Mouse (Mus musculus): ENCODE measurements around the gene Acp4. TPM values are rescaled to one million over a fixed set of nuclear protein-coding genes. Genes with fewer than 3 reads are reported as not detected.

Gene Acp4
- polyA plus RNA-seq, 1 experiment from 2014 or later = not detected

GRCm38 (mm10) chr7:44290986-44291385, 33.8 kb upstream of the Acp4 start:
- no peak for ATAC-seq (replicated peaks; ENCODE audit: extremely low read depth, insufficient read depth, low FRiP score)
- Histone ChIP-seq H3K4me1 (ENCODE audit: control insufficient read depth, insufficient read depth, low read length) (no peaks in the 10 kb centered on the region), H3K9me3 (replicated peaks; ENCODE audit: control insufficient read depth, low read length) (no peaks in the 10 kb centered on the region), H3K9ac (ENCODE audit: low read length) (no peak overlapping the region), H3K4me3 (ENCODE audit: low read length) (no peak overlapping the region), H3K27ac (ENCODE audit: low read length) (no peak overlapping the region), H3K27me3 (ENCODE audit: control insufficient read depth, insufficient read depth, low read length) (peaks cover 2% of the 10 kb centered on the region), H3K4me2 (ENCODE audit: low read depth, low read length) (no peak overlapping the region), H3K36me3 (ENCODE audit: control insufficient read depth, insufficient read depth) (no peaks in the 10 kb centered on the region)
- WGBS = 74% methylated on average over 4 of the region's 4 CpGs

- Histone ChIP-seq H3K4me1 (ENCODE audit: control insufficient read depth, insufficient read depth, low read length) (no peaks in the 10 kb centered on the region), H3K36me3 (ENCODE audit: control insufficient read depth, insufficient read depth) (no peaks in the 10 kb centered on the region), H3K27ac (ENCODE audit: low read length) (no peak overlapping the region), H3K9me3 (replicated peaks; ENCODE audit: control insufficient read depth, low read length) (no peaks in the 10 kb centered on the region), H3K9ac (ENCODE audit: low read length) (no peak overlapping the region), H3K27me3 (ENCODE audit: control insufficient read depth, insufficient read depth, low read length) (peaks cover 2% of the 10 kb centered on the region), H3K4me2 (ENCODE audit: low read depth, low read length) (no peak overlapping the region), H3K4me3 (ENCODE audit: low read length) (no peak overlapping the region)
- WGBS = 60% methylated on average over 7 of the region's 7 CpGs
- ATAC-seq (replicated peaks; ENCODE audit: extremely low read depth, insufficient read depth, low FRiP score) = no peak
These were observed 30.6 kb upstream of the Acp4 start for GRCm38 (mm10) chr7:44287760-44288159.

- WGBS = 62% methylated on average over 7 of the region's 7 CpGs
These were observed 24.4 kb upstream of the Acp4 start for GRCm38 (mm10) chr7:44281586-44281985.

GRCm38 (mm10) chr7:44280959-44281358, 23.8 kb upstream of the Acp4 start:
- no peak overlapping the region for H3K9ac ChIP-seq (ENCODE audit: low read length)
- H3K36me3 ChIP-seq (ENCODE audit: control insufficient read depth, insufficient read depth) = no peaks in the 10 kb centered on the region
- no peaks in the 10 kb centered on the region for H3K4me1 ChIP-seq (ENCODE audit: control insufficient read depth, insufficient read depth, low read length)
- WGBS = 52% methylated on average over 1 of the region's 1 CpGs
- H3K9me3 ChIP-seq (replicated peaks; ENCODE audit: control insufficient read depth, low read length) = no peaks in the 10 kb centered on the region; the same call in 1 of the 2 replicates
- no peak overlapping the region for H3K27ac ChIP-seq (ENCODE audit: low read length)
- no peak for ATAC-seq (replicated peaks; ENCODE audit: extremely low read depth, insufficient read depth, low FRiP score)
- no peak overlapping the region for H3K4me2 ChIP-seq (ENCODE audit: low read depth, low read length)
- no peaks in the 10 kb centered on the region for H3K27me3 ChIP-seq (ENCODE audit: control insufficient read depth, insufficient read depth, low read length)
- no peak overlapping the region for H3K4me3 ChIP-seq (ENCODE audit: low read length)

More at GRCm38 (mm10) chr7:44281586-44281985, 24.4 kb upstream of the Acp4 start:
- Histone ChIP-seq H3K27me3 (ENCODE audit: control insufficient read depth, insufficient read depth, low read length) (no peaks in the 10 kb centered on the region), H3K9me3 (replicated peaks; ENCODE audit: control insufficient read depth, low read length) (no peaks in the 10 kb centered on the region; the same call in 1 of the 2 replicates), H3K36me3 (ENCODE audit: control insufficient read depth, insufficient read depth) (no peaks in the 10 kb centered on the region), H3K4me1 (ENCODE audit: control insufficient read depth, insufficient read depth, low read length) (no peaks in the 10 kb centered on the region), H3K4me3 (ENCODE audit: low read length) (no peak overlapping the region), H3K4me2 (ENCODE audit: low read depth, low read length) (no peak overlapping the region), H3K27ac (ENCODE audit: low read length) (no peak overlapping the region), H3K9ac (ENCODE audit: low read length) (no peak overlapping the region)
- ATAC-seq (replicated peaks; ENCODE audit: extremely low read depth, insufficient read depth, low FRiP score) = no peak

GRCm38 (mm10) chr7:44277250-44277622, 20.1 kb upstream of the Acp4 start:
- Histone ChIP-seq H3K36me3 (ENCODE audit: control insufficient read depth, insufficient read depth) (no peaks in the 10 kb centered on the region), H3K9me3 (replicated peaks; ENCODE audit: control insufficient read depth, low read length) (no peaks in the 10 kb centered on the region; the same call in 1 of the 2 replicates), H3K27me3 (ENCODE audit: control insufficient read depth, insufficient read depth, low read length) (peaks cover 19% of the 10 kb centered on the region), H3K4me1 (ENCODE audit: control insufficient read depth, insufficient read depth, low read length) (no peaks in the 10 kb centered on the region), H3K27ac (ENCODE audit: low read length) (no peak overlapping the region), H3K4me3 (ENCODE audit: low read length) (no peak overlapping the region), H3K9ac (ENCODE audit: low read length) (no peak overlapping the region), H3K4me2 (ENCODE audit: low read depth, low read length) (no peak overlapping the region)
- WGBS = 44% methylated on average over 2 of the region's 2 CpGs
- ATAC-seq (replicated peaks; ENCODE audit: extremely low read depth, insufficient read depth, low FRiP score) = no peak

- Histone ChIP-seq H3K4me2 (ENCODE audit: low read depth, low read length) (no peak overlapping the region), H3K27me3 (ENCODE audit: control insufficient read depth, insufficient read depth, low read length) (peaks cover 19% of the 10 kb centered on the region), H3K36me3 (ENCODE audit: control insufficient read depth, insufficient read depth) (no peaks in the 10 kb centered on the region), H3K4me1 (ENCODE audit: control insufficient read depth, insufficient read depth, low read length) (no peaks in the 10 kb centered on the region), H3K4me3 (ENCODE audit: low read length) (no peak overlapping the region), H3K27ac (ENCODE audit: low read length) (no peak overlapping the region), H3K9ac (ENCODE audit: low read length) (no peak overlapping the region), H3K9me3 (replicated peaks; ENCODE audit: control insufficient read depth, low read length) (no peaks in the 10 kb centered on the region; the same call in 1 of the 2 replicates)
- WGBS = 62% methylated on average over 10 of the region's 10 CpGs
- ATAC-seq (replicated peaks; ENCODE audit: extremely low read depth, insufficient read depth, low FRiP score) = no peak
These were observed 19.5 kb upstream of the Acp4 start for GRCm38 (mm10) chr7:44276461-44277249.

- H3K27me3 ChIP-seq (ENCODE audit: control insufficient read depth, insufficient read depth, low read length) = peaks cover 19% of the 10 kb centered on the region
- no peaks in the 10 kb centered on the region for H3K36me3 ChIP-seq (ENCODE audit: control insufficient read depth, insufficient read depth)
- H3K9ac ChIP-seq (ENCODE audit: low read length) = no peak overlapping the region
- 75% methylated on average over 3 of the region's 3 CpGs for WGBS
- no peaks in the 10 kb centered on the region for H3K4me1 ChIP-seq (ENCODE audit: control insufficient read depth, insufficient read depth, low read length)
- no peaks in the 10 kb centered on the region; the same call in none of the 2 replicates for H3K9me3 ChIP-seq (replicated peaks; ENCODE audit: control insufficient read depth, low read length)
- no peak overlapping the region for H3K27ac ChIP-seq (ENCODE audit: low read length)
- ATAC-seq (replicated peaks; ENCODE audit: extremely low read depth, insufficient read depth, low FRiP score) = no peak
- H3K4me2 ChIP-seq (ENCODE audit: low read depth, low read length) = no peak overlapping the region
- no peak overlapping the region for H3K4me3 ChIP-seq (ENCODE audit: low read length)
These were observed 18.4 kb upstream of the Acp4 start for GRCm38 (mm10) chr7:44275546-44275945.

GRCm38 (mm10) chr7:44274096-44274495, 16.9 kb upstream of the Acp4 start:
- no peak overlapping the region for H3K4me3 ChIP-seq (ENCODE audit: low read length)
- no peak overlapping the region for H3K9ac ChIP-seq (ENCODE audit: low read length)
- ATAC-seq (replicated peaks; ENCODE audit: extremely low read depth, insufficient read depth, low FRiP score) = no peak
- no peak overlapping the region for H3K27ac ChIP-seq (ENCODE audit: low read length)
- no peaks in the 10 kb centered on the region for H3K36me3 ChIP-seq (ENCODE audit: control insufficient read depth, insufficient read depth)
- WGBS = 26% methylated on average over 11 of the region's 11 CpGs
- no peak overlapping the region for H3K4me2 ChIP-seq (ENCODE audit: low read depth, low read length)
- no peaks in the 10 kb centered on the region for H3K4me1 ChIP-seq (ENCODE audit: control insufficient read depth, insufficient read depth, low read length)
- peaks cover 19% of the 10 kb centered on the region for H3K27me3 ChIP-seq (ENCODE audit: control insufficient read depth, insufficient read depth, low read length)
- no peaks in the 10 kb centered on the region; the same call in none of the 2 replicates for H3K9me3 ChIP-seq (replicated peaks; ENCODE audit: control insufficient read depth, low read length)

- H3K27me3 ChIP-seq (ENCODE audit: control insufficient read depth, insufficient read depth, low read length) = peaks cover 19% of the 10 kb centered on the region
- no peak overlapping the region for H3K4me3 ChIP-seq (ENCODE audit: low read length)
These were observed 16.3 kb upstream of the Acp4 start for GRCm38 (mm10) chr7:44273446-44273845.

More at GRCm38 (mm10) chr7:44273446-44273845, 16.3 kb upstream of the Acp4 start:
- Histone ChIP-seq H3K4me2 (ENCODE audit: low read depth, low read length) (no peak overlapping the region), H3K27ac (ENCODE audit: low read length) (no peak overlapping the region), H3K36me3 (ENCODE audit: control insufficient read depth, insufficient read depth) (no peaks in the 10 kb centered on the region), H3K9ac (ENCODE audit: low read length) (no peak overlapping the region), H3K4me1 (ENCODE audit: control insufficient read depth, insufficient read depth, low read length) (no peaks in the 10 kb centered on the region), H3K9me3 (replicated peaks; ENCODE audit: control insufficient read depth, low read length) (no peaks in the 10 kb centered on the region; the same call in none of the 2 replicates)
- WGBS = 67% methylated on average over 7 of the region's 7 CpGs
- ATAC-seq (replicated peaks; ENCODE audit: extremely low read depth, insufficient read depth, low FRiP score) = no peak
